Mouse (Mus musculus) gastrocnemius, adult 8-10 months (tissue): ENCODE results near the gene Fcgr1. TPM values are rescaled to one million over a fixed set of nuclear protein-coding genes. Genes with fewer than 3 reads are reported as not detected.
"Not testable (repeated sequence)": the region's sequence is repeated elsewhere in the genome, so short reads cannot be mapped to it uniquely, and the experiment has no call there.

ENCODE experiments used
- DNase-seq, 2 experiments: peaks; one replicate each; pipeline ENCODE4 v3.0.0; 2022; ENCODE audit warnings: low spot score in 2 of 2
- total RNA-seq, 4 experiments: library from RNA; stranded (reverse); gene quantifications; 2 replicates each; pipeline ENCODE4 v1.2.4; 2022

Fcgr1 gene
- total RNA-seq = under 1 TPM in 1 of 4 experiments, not detected in 3; 0.70 TPM

GRCm38 (mm10) chr3:96293787-96294186, at the start of gene Fcgr1:
TSS of gene Fcgr1 (minus strand) at chr3:96293969.
- no peak for DNase-seq

- DNase-seq = not testable (repeated sequence)
Measured at GRCm38 (mm10) chr3:96342652-96343051, 48.9 kb upstream of the Fcgr1 start.

GRCm38 (mm10) chr3:96342100-96342499, 48.3 kb upstream of the Fcgr1 start:
- not testable (repeated sequence) for DNase-seq

DNA sequence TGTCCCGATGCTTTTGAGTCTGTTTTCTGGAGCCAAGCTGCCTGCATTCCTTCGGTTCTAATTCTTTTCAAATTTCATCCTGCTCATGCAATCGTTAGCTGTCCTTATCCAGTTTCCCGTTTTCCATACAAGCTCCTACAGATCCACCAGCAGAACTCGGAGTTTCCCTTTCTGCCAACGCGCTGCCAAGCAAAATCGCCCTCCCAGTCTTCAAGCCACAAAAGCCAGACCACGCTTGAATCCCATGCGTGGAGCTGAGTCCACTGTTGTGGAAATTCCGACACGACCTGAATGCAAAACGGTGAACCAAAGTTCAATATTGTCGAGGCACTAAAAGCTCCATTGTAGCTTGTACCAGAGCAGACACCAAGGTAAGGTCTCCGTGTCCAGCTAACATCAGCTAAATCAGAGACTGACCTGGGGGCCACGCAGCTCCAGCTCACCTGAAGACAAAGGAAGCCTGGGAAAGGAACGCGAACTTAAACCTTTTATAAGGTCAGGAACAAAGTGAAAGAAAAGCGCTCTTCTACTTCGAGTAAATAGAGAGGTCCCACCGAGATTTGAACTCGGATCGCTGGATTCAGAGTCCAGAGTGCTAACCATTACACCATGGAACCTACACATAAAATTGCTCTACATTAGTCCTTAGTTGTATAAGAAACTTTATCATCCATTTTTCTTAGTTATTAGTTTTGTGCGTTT, 47.0 kb upstream of the Fcgr1 start:
- peak in 1 of 2 experiments; percentile 1 for DNase-seq

DNA sequence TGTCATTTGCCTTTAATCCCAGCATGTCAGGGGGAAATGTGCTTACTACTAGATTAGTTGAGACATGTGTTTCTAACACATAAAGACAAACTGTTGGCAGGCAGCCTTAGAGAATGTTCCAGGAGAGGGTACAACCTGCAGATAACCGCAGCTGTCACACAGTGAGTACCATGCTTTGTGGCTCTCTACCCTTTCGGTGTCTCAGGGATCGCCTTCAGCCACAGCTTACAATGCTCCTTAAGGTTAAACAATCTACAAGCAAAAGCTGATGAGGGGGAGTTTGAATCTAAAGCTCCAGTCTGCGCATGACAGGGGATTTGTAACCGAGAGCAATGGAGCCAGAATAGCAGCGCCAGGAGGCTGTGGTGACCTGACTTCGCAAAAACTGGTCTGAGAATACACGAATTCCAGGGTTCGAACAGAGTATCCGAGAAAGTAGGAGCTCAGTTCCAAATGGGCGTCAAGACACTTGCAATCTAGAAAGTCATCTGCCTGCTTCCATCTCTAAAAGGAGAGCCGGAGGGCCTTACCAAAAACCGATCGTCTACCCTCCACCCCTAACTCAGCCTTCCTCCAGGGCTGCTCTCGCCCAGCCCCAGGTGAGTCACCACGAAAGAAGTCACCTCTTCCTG, 45.2 kb upstream of the Fcgr1 start:
- no peak for DNase-seq

DNA sequence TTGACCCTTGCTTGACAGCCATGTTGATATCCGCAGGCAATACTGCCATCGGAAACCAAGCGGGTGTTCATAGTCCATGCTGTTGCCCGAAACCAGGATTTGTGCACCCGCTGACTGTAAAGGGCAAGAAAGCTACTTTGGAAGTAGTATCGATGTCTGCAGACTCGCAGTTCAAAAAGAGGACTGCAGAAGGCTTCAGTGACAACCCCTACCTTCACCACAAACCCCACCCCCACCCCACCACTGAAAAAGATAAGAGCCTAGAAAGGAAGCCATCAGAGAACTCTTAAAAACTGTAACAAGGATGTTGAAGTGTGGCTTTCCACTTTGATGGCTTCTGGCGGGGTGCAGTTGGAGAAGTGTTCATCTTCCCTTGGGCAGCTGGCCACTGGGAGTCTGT, 44.3 kb upstream of the Fcgr1 start:
- DNase-seq = no peak

GRCm38 (mm10) chr3:96337269-96337668, 43.5 kb upstream of the Fcgr1 start:
- DNase-seq = no peak

DNA sequence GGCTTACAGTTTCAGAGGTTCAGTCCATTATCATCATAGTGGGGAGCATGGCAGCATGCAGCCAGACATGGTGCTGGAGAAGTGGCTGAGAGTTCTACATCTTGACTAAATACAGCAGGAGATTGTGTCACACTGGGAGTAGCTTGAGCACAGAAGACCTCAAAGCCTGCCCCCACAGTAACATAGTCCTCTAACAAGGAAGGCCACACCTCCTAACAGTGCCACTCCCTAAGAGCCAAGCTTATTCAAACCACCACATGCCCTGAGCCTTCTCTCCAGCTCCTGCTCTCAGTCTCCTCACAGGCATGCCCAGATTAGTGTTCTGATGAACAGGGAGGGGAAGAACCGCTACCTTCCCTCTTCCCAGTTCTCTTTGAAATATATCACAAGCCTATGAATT, 42.9 kb upstream of the Fcgr1 start:
- DNase-seq = no peak

DNA sequence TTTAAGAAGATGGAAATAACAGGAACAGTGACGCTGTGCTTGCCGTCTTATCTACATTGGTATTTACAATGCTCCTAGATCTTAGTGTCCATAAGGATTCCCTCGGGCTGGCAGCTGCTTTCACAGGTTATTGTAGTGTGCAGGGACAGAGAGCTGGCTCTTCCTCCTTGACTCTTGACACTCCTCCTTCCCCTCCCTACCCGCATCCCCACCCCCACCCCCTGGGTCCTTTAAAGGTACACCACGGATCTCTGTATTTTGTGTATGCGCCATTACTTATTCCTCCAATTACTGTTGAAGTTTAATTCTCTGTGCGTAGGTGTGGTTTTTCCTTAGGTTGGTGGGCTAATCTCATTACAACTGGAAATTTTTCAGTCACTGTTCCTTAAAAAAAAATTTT, 41.8 kb upstream of the Fcgr1 start:
- DNase-seq = no peak

GRCm38 (mm10) chr3:96335163-96335550, 41.4 kb upstream of the Fcgr1 start:
- DNase-seq = no peak

DNA sequence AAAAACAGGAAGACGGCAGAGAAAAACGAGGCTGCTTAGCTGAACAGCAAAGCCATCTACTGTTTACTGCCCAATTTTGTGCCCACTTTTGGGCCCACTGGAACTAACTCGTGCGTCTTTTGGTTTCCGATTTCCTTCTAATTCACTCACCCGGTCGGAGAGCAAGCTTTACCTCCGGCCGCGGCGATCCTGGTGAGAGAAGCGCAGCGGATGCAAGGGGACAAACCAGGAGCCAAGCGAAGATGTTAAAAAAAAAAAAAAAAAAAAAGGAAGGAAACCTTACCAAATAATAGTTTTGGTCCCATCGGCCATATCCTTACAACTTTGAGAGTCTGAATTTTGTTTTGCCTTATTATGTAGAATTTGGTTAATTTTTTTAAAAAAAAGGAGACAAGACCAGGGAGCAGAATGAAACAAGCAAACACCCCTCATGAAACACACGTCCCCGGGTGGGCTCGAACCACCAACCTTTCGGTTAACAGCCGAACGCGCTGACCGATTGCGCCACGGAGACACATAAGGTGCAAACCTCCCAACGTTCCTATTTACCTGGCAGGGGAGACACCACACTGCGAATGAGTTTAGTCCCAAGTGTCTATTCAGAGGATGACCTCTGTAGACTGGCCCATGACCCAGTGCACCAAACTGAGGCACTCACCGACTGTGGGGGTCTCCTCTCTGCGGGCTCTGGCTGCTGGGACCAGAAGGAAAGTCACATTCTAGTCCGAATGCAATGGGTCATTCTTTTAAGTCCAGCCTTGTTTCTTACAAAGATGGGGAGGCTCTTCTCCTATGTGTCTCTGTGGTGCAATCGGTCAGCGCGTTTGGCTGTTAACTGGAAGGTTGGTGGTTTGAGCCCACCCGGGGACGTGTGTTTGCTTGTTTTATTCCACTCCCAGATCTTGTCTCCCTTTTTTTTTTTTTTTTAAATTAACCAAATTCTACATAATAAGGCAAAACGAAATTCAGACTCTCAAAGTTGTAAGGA, 40.7 kb upstream of the Fcgr1 start:
- DNase-seq = peak in 1 of 2 experiments; percentile 1

DNA sequence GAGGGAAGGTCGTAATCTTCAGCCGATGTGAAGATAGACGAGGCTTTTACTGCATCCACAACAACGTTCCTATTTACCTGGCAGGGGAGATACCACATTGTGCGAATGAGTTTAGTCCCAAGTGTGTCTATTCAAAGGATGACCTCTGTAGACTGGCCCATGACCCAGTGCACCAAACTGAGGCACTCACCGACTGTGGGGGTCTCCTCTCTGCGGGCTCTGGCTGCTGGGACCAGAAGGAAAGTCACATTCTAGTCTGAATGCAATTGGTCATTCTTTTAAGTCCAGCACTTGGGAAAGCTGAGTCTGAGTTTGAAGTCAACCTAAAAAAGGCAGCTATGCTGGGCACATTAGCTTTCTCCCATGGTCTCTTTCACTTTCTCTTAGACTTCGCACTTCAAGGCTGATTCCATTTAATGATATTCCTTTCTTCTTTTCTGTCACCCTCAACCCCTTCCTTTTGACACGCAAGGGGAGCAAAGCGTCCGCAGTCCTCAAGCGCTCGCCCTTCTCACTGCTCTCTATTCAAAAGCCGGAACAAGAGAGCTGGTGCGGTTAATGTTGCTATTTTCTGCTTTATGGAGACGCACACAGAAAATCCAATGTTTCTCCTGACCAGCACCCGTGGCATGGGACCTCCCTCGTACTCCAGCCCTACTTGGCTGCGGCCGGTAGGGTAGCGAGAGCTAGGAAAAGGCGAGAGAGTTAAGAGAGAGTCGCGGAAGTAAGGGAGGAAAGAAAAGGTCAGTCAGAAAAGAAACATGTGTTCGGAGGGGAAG, 39.8 kb upstream of the Fcgr1 start:
- DNase-seq = peak in 1 of 2 experiments; percentile 2

DNA sequence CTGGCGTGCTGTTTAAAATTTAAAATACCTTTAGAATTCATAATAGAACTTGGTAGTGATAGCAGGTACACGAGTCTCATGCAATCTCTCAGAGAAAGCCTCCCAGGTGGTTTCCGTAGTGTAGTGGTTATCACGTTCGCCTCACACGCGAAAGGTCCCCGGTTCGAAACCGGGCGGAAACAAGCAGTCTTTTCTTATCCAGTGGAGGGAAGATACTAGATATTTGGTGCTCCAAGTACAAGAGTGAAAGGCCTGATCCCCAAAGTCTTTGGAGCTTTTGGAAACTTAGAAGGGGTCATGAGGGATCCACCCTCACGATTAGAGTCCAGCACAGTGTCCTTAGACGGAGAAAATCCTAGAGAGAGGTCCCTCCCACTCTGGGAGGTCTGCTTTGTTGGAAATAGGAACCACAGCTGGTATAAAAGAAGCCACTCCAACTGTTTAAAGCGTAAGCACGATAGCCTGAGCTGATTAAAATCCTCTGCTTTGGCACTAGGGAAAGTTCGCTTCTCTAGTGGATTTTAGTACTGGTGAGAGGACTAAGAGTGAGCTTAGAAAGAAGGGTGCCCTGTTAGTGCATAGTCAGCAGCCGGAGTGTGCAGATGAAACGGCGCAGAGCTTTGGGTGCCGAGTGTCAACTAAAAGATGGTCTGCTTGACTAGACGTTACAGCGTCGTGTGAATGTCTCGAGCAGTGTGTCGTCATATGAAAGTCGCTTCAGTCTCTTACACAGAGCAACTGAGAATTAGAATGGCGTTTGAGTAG, 39.0 kb upstream of the Fcgr1 start:
- peak in 1 of 2 experiments; percentile 1 for DNase-seq

- DNase-seq = no peak
Measured at GRCm38 (mm10) chr3:96332000-96332399, 38.2 kb upstream of the Fcgr1 start.

- DNase-seq = no peak
Measured at GRCm38 (mm10) chr3:96331438-96331837, 37.7 kb upstream of the Fcgr1 start.

DNA sequence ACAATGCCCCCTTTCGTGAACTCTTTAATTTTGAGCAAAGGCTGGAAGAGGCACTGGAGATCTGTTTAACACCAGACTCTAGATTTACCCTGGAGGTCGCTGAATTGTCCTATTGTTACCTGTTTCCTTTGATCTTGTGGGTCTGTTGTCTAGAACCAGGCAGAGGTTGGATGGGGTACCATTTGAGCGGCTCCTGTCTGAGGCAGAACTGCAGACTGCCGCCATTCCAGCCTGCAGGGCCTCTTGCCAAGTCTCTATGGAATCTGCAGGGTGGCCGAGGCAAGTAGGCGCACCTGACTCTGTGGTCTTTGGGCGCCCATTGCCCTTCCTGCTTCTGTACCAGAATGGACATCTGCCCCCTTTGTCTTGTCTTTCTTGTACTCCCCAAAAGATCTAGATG, 36.8 kb upstream of the Fcgr1 start:
- no peak for DNase-seq

DNA sequence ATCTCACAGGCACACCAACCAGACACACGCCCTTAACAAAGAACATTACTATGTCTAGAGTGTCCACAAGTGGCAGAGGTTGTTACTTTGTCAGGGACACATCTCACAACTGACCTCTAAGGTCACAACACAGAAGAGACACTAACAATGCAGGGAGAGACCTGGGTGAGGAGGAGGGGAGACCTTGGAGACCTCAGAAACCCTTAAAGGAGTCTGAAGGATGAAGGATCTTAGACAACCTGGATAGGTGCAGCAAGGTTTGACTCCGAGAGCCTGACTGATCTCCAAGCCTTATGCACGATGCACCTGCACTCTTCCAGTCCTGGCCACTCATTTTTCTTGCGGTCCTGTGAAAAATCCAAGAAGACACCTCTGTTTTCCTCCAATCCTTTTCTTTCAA, 36.4 kb upstream of the Fcgr1 start:
- DNase-seq = no peak

DNA sequence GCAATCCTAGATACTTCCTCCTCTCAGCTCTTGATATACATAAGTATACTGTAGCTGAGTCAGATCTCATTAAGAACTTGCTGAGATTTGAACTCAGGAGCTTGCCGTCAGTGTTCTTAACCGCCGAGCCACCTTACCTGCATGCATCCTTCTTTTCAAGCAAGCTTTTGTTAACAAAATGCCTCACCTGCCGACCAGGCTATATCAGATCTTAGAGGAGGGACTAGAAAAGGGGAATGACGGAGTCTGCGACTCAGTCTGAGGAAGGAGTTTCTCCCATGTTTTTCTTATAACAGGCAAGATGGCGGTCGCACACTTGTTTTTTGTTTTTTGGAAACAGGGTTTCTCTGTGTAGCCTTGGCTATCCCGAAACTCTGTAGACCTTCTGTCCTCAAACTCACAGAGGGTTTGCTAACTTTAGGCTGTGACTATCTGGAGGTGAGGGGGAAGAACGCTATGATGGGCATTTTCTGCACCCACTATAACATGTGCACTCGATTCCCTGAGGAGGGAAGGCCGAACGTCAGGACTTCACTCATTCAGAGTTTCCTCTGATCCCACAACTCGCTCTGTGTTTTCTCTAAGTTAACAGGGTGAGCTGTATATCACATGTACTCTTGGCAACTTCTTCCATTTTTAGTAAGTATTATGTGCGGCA, 35.1 kb upstream of the Fcgr1 start:
- DNase-seq = no peak

- not testable (repeated sequence) for DNase-seq
Measured at GRCm38 (mm10) chr3:96328060-96328729, 34.4 kb upstream of the Fcgr1 start.
